Mouse (Mus musculus) embryo, embryonic 10.5 days (tissue): Measurements from ENCODE around the gene Gulp1.
A peak's percentile ranks its signal among the peaks of the same experiment; 100 is the strongest.

ENCODE experiments used
- DNase-seq: peaks from one replicate; pipeline ENCODE4 v3.0.0-alpha.2; 2015; ENCODE audit warnings: low spot score

The Gulp1 gene

DNA sequence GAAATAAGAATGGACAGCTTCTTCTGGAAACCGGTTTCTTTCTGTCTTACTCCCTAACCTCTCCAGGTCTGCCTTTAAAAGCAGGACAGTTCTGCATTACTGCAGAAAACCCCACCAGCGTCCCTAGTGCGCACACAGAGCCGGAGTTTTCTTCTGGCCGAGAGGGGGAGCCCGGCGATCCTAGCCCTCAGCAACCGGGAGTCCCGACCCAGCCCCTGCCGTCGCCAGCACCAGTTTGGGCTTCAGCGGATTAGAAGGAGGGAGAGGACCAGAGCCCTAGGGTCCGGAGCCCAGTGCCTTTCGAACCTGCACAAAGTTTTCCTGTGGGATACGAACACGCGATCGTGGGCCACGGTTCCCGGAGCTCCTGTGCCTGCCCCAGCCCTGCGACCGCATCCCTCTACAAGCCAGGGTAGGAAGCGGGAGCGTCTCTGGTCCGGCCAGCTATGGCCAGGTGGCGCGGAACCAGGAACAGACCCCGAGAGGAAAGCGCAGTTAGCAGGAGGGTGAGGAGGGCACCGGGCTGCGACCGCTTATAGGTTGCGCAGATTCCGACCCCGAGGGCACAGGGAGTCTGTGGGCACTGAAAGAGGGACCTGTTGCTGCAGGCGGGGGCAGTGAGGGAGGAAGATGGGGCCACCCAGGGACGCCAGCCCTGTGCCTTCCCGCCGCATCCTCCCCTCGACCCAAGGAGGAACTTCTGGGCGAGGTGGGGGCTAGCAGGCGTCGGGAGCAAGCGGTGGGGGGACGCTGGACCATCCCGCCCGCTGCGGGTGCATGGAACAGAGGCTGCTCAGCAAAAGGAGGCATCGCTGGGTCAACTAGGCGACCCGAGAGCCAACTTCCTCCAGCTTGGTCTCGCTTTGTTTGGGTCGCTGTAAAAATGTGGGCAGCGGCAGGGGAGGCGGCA, at the start of gene Gulp1:
Gene Gulp1, plus strand, starts transcription at position 51 of the 910 bp plus-strand sequence.
- DNase-seq, result peak; percentile 86

DNA sequence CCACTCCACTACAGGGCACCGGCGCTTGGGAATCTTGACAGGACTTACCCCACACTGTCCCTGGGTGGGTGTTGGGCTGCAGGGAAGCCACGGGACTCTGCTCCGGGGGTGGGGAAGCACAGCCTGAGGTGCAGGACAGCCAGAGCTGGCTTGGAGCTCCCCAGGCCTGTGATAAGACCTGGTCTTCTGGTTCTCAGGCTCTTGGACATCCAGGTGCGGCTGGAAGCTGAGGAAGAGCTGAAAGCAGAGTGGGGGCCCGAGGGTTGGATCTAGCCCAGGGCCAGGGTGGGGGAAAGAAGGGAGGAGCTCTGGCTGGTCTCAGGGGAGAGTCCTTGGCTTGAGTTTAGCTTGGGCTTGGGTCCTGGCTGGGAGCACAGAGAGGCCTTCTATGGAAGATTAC, 1.1 kb upstream of the Gulp1 start:
- no peak for DNase-seq

DNA sequence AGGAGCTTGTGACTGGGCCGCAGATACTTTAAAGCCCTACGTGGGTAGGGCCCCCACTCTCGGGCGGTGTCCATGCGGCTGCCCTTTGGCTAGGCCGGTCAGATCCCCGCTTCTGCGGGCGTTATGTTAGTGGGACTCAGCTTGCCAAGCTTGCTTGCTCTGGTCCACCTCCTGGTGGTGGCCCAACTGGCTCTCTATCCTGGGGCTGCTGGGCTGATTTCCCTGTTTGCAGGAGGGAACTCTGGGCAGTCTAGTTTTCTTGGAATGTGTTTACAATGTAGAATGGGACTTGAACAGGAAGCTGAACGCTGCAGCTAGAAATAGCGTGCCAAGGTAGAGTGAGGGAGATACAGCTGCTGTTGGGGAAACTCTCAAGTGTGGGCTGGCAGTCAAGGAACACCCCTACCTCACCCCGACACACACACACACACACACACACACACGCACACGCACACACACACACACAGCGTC, 1.1 kb downstream of the Gulp1 start:
- DNase-seq, result peak; percentile 79

DNA sequence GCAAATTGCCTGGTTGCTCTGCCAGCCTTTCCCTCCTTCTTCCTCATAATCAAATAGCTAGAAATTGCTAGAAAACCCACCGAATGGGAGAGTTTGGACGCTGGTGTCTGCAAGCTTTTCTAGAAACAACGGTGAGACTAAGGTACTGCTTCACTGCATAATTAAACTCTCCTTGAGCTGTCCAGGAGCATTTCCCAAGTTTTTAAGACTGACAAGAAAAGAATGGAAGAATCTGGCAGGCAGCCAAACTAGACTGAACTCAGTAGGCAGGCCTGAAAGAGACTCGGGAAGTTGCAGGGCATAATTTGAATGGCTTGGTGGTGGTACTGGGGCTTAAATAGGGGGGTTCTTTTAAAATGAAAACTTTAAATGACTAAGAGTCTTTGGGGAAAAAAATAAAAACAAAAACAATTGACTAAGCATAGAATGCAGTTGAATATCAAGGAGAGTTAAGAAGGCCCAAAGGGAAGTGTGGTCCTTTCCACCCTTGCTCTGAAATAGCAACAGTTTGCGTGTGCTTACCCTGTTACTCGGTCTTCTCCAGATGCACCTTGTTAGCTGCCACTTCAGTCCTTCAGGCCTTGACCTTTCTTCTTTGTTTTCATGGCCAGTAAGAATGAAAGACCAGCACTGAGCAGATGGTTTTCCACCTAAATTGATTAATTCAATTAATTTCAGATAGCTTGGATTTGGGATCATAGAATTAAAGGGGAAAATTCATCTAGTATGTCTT, 2.0 kb downstream of the Gulp1 start:
- DNase-seq, result peak; percentile 60

DNA sequence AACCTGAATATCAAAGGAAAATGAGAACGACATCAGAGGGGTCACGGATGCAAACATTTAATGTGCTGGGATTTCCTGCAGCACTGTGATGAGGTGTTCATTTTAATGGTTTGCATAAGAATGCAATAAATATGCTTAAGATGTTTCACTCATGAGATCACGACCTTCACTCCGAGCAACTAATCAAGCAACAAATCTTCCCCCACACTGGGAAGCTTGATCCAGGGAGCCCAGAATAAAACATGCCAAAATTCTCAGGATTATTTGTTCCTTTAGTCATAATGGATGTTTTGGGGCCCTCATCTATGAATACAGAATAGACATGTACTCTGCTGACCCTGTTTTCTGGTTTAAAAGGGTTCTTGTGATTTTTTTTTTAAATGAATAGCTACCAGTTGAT, 16.1 kb downstream of the Gulp1 start:
- no peak for DNase-seq

DNA sequence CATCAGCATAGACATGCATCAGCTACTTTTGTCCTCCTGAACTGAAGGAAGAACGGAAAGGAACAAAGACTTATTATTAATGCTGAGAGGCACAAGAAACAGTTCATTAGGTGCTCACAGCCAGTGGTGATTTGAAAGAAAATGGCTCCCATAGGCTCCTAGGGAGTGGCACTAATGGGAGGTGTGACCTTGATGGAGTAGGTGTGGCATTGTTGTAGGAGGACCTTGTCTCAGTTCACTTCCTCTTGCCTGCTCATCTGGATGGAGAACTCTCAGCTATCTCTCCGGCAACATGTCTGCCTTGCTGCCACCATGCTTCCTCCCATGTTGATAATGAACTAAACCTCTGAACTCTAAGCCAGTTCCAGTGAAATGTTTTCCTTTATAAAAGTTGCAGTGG, 17.0 kb downstream of the Gulp1 start:
- no peak for DNase-seq

DNA sequence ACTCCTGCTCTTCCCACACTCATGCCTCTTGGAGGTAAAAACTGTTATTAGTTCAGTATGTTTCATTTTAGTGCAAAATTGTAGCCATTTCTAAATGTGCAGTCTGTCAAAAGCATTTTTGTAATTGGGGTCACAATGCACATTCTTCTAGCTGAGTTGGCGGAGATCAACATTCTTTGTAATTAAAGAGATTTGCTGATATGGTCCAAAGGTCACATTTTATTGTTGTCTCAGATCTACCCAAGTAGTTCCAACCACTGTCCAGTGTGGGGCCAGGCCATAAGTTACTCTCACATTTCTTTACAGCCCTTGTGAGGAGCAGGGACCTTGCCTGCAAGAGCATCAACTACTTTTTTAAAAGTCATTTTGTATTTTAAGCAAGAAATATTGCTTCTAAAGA, 24.7 kb downstream of the Gulp1 start:
- no peak for DNase-seq

DNA sequence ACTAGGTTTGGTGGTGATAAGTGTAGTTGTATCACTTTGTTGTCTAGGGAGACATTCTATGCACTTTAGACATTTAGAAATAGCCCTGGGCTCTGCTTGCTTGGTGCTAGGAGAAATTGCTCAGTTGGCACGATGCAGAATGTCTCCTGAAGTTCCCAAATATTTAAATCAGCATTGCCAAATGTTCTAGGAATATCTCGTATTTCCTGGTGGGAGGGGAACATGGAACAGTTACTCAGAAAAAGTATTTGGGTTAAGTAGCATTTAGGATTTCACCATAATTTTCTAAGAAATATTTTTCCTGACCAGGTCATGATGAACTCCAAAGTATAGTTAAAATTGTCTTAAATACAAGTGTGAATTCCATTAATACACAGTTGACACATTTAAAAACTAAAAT, 25.3 kb downstream of the Gulp1 start:
- DNase-seq, result no peak

DNA sequence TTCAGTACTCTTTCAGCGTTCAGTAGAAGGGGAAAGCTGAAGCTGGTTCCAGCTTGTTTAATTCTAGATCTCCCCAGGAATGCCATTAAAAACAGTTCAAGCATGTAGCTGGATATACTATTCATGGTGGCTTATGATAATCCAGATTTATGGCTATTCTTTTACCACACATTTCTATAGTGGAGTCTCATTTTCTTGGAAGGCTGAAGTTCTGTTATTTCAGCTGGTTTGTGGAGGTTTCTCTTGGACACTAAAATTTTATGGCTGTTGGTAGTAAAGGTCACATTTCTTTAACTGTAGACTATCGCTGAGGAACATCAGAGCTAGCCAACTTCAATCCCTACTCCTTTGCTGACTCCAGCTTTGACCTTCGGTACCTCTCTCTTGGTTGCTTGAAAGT, 29.1 kb downstream of the Gulp1 start:
- peak; percentile 10 for DNase-seq

DNA sequence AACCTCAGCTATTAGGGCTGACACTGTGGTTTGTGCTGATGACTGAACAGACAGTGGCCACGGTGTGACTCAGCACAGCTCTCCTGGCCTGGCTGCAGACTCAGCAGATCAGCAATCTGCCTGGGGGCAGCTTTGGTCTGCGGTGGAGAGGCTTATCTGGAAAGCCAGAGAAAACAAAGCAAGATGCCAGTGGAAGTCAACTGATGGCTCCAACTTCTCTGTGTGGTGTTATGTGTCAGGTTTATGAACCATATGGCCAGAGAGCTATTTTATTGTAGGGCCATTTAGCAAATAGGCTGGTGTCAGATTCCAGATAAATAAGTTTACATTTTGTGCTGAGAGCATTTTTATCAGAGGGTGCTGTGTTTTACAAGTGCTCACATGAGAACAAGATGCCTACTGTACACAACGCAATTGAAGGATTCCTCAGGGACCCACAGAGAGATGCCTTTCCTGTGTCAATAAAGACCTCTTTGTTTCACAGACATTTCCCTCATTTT, 33.6 kb downstream of the Gulp1 start:
- DNase-seq, result peak; percentile 68

DNA sequence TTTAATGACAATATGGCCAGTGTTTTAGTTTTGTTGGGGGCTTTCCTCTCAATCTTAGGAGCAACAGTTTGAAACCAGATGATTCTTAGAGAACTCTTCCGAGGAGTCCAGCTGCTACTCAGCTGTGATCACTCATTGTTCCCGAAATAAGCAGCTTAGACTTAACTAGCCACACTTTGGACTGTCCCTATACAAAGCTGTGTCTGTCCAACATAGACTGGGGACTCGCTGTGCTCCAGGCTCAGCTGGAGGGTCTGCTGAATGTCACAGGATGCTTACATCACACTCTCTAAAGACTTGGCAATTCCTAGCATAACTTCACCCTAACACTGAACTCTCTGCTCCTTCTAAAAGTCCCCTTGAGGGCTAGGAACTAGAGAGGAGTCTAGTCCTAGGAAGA, 40.4 kb downstream of the Gulp1 start:
- peak; percentile 46 for DNase-seq

DNA sequence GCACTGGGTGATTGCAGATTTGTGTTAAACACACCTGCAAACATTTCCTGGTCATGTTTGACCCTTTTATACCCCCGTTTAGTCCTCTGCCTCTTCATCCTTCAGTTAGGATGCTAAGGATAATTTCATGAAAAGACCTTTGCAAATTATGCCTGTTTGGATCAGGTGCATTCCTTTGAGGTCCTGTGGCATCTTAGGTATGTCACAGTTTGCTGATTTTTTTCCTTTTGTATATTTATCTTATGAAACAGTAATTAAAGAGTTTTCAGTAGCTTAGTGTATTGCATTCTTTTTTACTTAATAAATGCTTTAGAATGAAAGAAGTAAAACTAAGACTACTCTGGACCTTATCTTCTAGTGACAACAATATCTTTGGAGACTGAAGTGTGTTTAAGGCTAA, 41.8 kb downstream of the Gulp1 start:
- DNase-seq, result no peak

DNA sequence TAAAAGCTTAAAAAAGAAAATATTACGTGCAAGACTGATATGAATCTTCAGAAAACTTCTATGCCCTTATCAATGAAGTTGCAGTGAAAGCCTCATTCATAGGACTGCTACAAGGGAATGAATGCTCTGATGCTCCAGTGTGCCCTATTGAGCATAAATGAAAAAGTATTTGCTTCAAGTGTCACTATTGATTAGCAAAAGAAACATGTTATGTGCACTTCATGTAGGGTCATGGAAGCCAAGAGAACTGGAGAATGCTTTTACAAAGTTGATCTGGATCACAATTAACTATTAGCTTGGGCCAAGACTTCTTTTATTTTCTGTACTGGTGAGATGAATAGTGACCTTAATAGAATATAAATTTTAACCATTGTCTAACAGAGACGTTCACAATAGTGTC, 47.0 kb downstream of the Gulp1 start:
- no peak for DNase-seq

DNA sequence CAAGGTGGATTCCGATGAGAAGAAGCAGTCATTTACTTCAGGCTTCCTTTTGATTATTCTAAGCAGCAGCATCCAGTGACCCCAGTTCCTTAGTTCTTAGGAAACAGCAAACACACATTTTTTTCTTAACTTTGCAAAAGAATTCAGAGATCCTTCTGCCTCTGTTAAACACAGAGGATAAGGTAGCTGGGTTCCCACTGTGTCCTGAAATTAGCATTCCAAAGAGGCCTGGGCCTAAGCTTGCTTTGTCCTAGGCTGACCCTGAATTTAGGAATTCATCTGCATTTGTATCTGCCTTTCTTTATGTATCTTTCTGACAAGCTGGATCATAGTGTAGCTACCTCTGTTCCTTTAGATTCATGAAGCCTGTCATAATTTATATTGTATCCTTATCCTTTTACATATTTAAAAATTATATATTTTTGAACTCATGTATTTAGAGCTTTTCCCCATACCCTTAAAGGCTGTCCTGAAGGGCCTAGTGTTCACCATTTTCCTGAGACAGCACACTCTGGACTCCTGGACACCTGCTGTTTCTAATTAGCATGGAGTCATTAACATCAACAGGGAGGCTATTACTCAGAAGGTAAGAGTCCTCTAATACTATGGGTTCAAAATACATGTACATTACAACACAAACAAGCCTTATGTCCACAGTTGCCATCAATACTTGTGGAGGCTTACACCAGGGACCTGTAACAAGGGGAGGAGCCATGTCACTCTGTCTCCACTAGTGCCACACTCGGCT, 62.2 kb downstream of the Gulp1 start:
- DNase-seq, result no peak

DNA sequence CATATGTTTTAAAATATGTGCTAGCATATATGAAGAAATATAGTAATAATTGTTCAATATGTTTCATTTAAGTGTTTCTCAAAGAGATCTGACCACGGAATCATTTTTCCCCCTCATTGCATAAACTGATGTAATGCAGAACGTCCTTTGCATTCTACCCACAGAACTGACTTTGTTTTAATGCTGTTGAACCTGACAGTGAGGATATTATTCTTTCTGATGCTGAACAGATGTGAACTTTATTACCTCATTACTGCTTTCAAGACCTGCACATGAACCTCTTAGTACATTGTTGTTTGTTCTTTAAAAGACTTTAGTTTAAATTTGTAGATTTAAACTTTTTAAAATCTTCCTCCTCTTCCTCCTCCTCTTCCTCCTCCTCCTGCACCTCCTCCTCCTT, 67.4 kb downstream of the Gulp1 start:
- DNase-seq, result peak; percentile 35

DNA sequence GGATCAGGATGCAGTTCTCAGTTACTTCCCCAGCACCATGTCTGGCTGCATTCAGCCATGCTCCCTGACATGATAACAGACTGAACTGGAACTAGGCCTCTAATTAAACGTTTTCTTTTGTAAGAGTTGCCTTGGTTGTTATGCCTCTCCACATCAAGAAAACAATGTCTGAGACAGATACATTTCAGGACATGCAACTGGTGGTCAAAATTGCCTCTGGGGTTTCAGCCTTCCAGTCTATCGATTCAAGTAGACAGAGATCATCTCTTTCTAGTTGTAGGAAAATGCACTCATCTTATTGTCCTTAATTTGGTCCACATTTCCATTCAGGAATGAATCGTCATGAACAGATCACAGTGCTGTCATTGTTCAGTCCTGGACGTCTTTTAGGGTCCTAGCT, 83.2 kb downstream of the Gulp1 start:
- DNase-seq, result no peak

DNA sequence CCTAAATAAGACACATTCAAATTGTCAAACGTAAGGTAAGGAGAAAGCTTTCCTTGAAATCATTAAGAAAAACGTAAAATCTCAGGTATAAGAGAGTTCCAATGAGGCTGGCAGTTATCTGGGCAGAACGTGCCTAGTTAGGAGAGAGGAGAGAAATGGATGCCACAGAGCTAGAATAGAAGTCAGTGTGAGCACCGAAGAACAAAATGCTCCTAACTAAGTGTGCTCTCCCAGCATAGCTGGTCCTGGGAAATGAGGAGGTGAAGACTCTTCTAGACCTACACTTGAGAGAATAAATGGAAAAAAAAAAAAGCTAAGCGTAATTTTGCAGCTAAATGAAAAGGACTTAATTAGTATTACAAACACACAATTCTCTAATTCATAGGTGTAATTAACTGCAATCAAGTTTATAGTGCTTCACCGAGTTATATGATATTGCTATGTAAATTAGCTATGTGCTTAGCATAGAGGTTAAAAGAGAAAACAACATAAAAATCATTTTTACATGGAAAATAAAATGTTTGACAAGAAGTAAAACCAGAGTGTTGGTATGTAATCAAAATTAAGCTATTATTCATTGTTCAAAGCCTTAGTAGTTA, 94.5 kb downstream of the Gulp1 start:
- DNase-seq, result no peak

DNA sequence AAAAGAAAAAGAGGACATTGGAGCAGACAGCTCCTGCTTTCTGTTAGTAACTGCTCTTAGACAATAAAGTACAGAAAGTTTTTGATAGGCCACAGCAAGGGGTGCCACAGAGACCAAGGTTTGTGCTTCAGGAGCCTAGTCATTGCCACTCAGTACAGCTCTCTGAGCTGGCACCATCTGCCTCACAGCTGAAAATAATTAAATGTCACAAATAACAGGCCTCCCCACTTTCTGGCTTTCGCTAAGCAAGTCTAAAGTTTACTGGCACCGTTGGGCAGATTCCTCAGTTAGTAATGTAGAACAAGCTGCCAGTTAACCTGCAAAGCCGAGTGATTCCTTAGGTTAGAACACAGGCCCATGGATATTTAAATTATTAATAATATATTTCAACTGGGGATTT, 127.7 kb downstream of the Gulp1 start:
- peak; percentile 57 for DNase-seq

DNA sequence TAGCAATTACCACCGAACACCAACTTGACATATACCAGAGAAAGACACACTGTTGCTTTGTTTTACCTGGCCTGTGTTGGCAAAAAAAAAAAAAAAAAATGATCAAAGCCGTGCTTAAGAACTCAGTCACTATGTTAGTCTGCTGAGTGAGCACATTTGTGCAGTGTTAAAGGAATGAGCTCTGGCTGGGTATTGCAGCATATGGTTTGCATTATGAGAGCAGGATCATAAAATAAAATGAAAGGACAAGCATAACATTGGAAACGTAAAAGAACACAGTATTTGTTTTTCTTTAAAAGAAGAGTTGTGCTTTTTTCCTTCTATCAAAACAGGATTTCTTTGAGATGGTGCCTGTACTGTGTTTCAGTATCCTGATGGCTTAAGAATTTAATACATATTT, 128.1 kb downstream of the Gulp1 start:
- DNase-seq, result peak; percentile 67

DNA sequence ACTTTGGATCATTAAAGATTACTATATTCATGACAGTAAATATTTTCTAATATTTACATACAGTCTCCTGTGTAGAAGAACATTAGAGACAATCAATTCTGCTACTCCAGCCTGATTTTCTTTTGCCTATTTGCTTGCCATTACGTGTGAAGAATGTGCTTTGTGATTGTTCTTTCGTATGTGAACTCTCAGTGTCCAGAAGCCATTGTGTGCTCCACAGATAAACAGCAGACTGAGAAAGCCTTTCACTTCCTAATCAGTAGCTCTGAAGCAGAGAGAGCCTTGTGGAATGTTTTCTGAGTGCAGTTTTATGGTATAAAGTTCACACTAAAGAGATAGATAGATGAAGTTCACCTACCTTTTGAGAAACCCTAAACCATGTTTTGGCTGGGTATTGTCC, 131.2 kb downstream of the Gulp1 start:
- DNase-seq, result peak; percentile 41

DNA sequence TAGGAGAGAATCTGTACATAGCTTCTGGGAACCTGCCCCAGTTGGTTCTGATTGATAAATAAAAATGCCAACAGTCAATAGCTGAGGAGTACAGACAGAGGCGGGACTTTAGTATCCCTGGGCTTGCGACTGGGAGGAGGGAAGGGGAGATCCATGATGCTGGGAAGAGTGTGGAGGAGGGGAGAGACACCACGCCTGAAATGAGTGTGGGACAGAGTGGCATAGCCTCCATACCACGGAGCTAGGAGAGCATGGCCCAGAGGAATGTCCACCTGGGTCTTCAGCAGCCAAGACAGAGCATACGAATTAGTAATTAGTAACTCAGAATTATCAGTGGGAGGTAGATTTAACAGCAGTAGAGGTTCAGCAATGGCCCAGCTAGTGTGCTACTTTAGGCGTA, 132.4 kb downstream of the Gulp1 start:
- no peak for DNase-seq
